Mouse (Mus musculus): Measurements from ENCODE around the gene Gpr152. TPM values are rescaled to one million over a fixed set of nuclear protein-coding genes. Genes with fewer than 3 reads are reported as not detected.

Gene Gpr152
- polyA plus RNA-seq, 1 experiment from 2014 or later: not detected

DNA sequence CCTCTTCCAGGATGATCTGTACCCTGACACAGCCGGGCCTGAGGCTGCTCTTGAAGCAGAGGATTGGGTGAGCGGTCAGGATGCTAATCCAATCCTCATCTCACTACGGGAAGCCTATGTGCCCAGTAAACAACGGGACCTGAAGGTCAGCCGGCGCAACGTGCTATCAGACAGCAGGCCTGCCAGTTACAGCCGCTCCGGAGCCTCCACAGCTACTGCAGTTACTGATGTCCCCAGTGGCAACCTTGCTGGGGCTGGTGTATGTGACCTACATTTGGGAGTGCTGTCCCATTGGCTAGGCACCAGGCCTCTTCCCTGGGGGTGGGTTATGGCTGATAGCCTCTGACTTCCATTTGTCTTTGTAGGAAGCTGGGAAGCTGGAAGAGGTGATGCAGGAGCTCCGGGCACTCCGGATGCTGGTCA, 13.7 kb downstream of the Gpr152 start, which contains the start of gene Ptprcap:
TSS of gene Ptprcap (plus strand) at position 373 of the 423 bp plus-strand sequence.
- Histone ChIP-seq H3K27ac (0 out of 2 replicates have a peak within 1 kb of the TSS, but pooled peaks have one; percentile 6), H3K9me3 (no peaks in the 10 kb centered on the region), H3K36me3 (peaks cover 60% of the 10 kb centered on the region), H3K27me3 (no peaks in the 10 kb centered on the region), H3K4me1 (peaks cover 11% of the 10 kb centered on the region), H3K9ac (peak within 1 kb of the TSS; percentile 19; the same call in 1 of the 2 replicates), H3K4me2 (replicated peaks) (no peak within 1 kb of the TSS), H3K4me3 (no peak within 1 kb of the TSS)
- whole genome bisulfite sequencing: 76% methylated on average over 11 of the region's 11 CpGs
- ATAC-seq (ENCODE audit: insufficient number of reproducible peaks, insufficient read depth, low FRiP score, low TSS enrichment): no peak

DNA sequence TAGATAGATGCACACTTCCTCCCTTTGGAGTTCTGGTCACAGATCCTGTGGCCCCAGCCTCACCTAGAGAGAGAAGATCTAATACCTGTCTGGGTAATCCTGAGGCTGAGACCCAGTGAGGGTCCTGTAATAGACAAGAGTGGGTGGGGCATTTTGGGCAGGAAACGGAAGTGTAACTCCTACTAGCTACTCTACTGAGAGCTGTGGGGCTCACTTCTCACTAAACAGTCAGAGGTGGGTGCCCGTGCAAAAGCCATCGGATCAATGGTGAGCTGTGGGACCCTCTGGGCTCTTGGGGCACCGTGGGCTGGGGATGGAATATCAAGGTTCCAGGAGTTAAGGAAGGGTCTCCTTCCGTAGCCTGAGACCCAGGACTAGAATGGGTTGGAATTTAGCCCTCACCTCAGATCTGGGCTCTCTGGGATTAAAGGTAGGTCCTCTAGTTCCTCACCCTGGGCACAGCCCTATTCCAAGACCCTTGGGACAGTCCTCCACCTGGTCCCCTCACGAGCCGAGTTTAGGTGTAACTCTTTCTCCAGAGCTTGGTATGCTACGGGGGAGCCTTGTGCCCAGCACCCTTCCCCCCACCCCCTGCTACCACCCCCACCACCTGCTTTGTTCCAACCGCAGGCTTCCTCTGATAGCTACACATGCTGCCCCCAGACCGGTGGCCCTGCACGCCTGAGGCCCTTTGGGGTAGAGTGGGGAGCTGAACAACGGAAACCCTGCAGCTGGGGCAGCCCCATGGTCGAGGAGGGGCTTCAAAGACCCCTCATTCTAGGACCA, 15.0 kb downstream of the Gpr152 start:
- no peak overlapping the region for H3K4me3 ChIP-seq
- H3K4me2 ChIP-seq (replicated peaks): no peak overlapping the region
- no peaks in the 10 kb centered on the region for H3K27me3 ChIP-seq
- no peaks in the 10 kb centered on the region for H3K9me3 ChIP-seq
- H3K9ac ChIP-seq: no peak overlapping the region
- WGBS: 77% methylated on average over 13 of the region's 13 CpGs
- H3K36me3 ChIP-seq: peaks cover 74% of the 10 kb centered on the region
- H3K4me1 ChIP-seq: peaks cover 2% of the 10 kb centered on the region; the same call in 1 of the 2 replicates
- ATAC-seq (ENCODE audit: insufficient number of reproducible peaks, insufficient read depth, low FRiP score, low TSS enrichment): no peak
- no peak overlapping the region for H3K27ac ChIP-seq

DNA sequence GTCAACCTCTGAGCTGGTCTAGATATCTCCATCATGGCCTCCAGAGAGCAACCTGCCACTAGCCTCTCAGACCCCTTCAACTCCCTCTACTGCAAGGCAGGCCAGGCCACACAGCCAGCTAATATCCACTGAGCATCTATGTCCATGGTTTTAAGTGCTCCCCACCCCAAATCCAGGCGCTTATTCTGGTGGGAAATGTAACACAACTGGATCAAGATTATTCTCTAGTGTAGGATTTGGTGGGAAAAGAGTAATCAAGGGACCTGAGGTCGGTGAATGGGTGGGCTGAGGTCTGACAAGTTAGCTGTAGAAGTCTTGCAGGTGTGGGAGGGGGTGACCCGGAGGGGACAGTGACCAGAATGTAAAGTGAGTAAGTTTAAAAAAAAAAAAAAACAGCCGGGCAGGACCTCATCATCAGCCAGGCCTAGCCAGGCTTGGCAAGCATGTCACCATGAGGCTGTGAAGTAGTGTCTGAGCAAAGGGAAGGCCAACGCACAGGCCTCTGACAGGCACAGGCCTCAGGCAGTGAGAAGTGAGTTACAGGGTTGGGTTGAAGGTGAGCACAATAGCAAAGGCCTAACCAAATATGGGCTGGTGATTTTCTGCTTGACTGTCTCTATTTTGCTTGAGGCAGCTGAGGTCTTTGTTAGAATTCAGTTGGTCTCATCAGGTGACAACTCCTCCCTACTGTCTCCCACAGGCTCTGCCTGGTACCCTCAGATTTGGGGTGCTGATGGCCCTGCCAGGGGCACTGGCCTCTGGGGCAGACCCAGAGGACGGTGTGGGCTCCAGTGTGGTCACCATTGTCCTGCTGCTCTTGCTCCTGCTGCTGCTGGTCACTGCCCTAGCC, 15.9 kb downstream of the Gpr152 start:
- no peak overlapping the region for H3K4me3 ChIP-seq
- WGBS: 73% methylated on average over 6 of the region's 6 CpGs
- no peaks in the 10 kb centered on the region for H3K9me3 ChIP-seq
- no peak overlapping the region for H3K4me2 ChIP-seq (replicated peaks)
- no peak overlapping the region for H3K9ac ChIP-seq
- H3K27me3 ChIP-seq: no peaks in the 10 kb centered on the region
- no peaks in the 10 kb centered on the region for H3K4me1 ChIP-seq
- H3K36me3 ChIP-seq: peaks cover 72% of the 10 kb centered on the region
- H3K27ac ChIP-seq: no peak overlapping the region
- no peak for ATAC-seq (ENCODE audit: insufficient number of reproducible peaks, insufficient read depth, low FRiP score, low TSS enrichment)

DNA sequence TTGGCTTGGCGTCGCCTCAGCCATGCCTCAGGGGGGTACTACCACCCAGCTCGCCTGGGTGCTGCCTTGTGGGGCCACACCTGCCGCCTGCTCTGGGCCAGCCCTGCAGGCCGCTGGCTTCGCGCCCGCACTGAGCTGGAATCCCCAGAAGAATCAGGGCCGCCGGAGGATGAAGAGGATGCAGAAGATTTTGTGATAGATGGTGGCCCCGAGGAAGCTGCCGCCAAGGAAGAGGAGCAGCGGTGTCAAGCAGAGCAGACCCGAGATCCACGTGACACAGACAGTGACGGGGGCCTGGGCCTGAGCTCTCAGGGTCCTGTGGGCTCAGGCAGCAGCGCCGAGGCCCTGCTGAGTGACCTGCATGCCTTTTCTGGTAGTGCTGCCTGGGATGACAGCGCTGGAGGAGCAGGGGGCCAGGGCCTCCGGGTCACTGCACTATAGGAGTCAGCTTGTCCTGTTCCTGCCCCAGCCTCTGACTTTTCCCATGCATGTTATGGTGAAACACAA, 16.5 kb downstream of the Gpr152 start:
- H3K36me3 ChIP-seq: peaks cover 70% of the 10 kb centered on the region
- H3K4me3 ChIP-seq: no peak overlapping the region
- H3K9me3 ChIP-seq: no peaks in the 10 kb centered on the region
- no peak for ATAC-seq (ENCODE audit: insufficient number of reproducible peaks, insufficient read depth, low FRiP score, low TSS enrichment)
- 71% methylated on average over 20 of the region's 20 CpGs for WGBS
- no peak overlapping the region for H3K4me2 ChIP-seq (replicated peaks)
- no peak overlapping the region for H3K27ac ChIP-seq
- H3K4me1 ChIP-seq: no peaks in the 10 kb centered on the region
- no peak overlapping the region for H3K9ac ChIP-seq
- H3K27me3 ChIP-seq: no peaks in the 10 kb centered on the region

DNA sequence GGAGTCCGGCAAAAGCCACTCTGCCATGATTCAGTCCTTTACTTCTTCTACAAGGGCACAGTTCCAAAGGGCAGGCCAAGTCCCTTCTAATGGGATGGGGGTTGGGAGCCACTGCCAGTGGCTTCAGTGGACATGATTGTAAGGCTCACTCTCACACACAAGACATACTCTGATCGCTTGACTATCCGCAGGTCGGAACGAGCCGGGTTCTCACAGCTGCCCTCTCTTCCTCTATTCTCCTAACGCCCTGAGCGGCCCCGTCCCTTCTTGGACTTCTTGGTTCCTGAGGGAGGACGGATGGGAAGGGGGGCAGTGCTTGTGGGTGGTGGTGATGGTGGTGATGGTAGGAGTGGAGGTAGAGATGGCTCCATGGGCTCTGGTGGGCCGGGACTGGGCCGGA, 17.2 kb downstream of the Gpr152 start:
- Histone ChIP-seq H3K36me3 (peaks cover 67% of the 10 kb centered on the region), H3K4me3 (no peak overlapping the region), H3K4me2 (replicated peaks) (no peak overlapping the region), H3K27ac (no peak overlapping the region), H3K27me3 (no peaks in the 10 kb centered on the region), H3K9ac (no peak overlapping the region), H3K9me3 (no peaks in the 10 kb centered on the region), H3K4me1 (no peaks in the 10 kb centered on the region)
- no peak for ATAC-seq (ENCODE audit: insufficient number of reproducible peaks, insufficient read depth, low FRiP score, low TSS enrichment)
- WGBS: 89% methylated on average over 12 of the region's 12 CpGs

DNA sequence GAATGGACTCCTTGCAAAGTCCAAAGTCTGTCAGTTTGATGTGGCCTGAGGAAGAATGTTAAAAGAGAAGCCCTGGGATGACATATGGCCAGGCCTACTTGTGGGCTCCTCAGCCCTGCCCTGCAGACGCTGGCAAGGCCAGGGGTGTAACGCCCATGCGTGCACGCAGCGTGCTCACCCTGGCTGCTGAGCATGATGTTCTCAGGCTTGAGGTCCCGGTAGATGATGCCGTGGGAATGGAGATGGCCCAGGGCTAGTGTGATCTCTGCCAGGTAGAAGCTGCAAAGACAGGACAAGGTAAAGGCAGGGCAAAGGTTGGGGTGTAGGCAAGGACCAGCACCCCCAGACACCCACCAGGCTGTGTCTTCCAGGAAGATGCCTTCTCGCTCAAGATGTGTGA, 19.5 kb downstream of the Gpr152 start:
- Histone ChIP-seq H3K27me3 (no peaks in the 10 kb centered on the region), H3K4me1 (peaks cover 8% of the 10 kb centered on the region), H3K4me3 (no peak overlapping the region), H3K4me2 (replicated peaks) (no peak overlapping the region), H3K27ac (no peak overlapping the region), H3K9me3 (no peaks in the 10 kb centered on the region), H3K36me3 (peaks cover 56% of the 10 kb centered on the region), H3K9ac (no peak overlapping the region)
- 95% methylated on average over 8 of the region's 8 CpGs for WGBS
- ATAC-seq (ENCODE audit: insufficient number of reproducible peaks, insufficient read depth, low FRiP score, low TSS enrichment): no peak

DNA sequence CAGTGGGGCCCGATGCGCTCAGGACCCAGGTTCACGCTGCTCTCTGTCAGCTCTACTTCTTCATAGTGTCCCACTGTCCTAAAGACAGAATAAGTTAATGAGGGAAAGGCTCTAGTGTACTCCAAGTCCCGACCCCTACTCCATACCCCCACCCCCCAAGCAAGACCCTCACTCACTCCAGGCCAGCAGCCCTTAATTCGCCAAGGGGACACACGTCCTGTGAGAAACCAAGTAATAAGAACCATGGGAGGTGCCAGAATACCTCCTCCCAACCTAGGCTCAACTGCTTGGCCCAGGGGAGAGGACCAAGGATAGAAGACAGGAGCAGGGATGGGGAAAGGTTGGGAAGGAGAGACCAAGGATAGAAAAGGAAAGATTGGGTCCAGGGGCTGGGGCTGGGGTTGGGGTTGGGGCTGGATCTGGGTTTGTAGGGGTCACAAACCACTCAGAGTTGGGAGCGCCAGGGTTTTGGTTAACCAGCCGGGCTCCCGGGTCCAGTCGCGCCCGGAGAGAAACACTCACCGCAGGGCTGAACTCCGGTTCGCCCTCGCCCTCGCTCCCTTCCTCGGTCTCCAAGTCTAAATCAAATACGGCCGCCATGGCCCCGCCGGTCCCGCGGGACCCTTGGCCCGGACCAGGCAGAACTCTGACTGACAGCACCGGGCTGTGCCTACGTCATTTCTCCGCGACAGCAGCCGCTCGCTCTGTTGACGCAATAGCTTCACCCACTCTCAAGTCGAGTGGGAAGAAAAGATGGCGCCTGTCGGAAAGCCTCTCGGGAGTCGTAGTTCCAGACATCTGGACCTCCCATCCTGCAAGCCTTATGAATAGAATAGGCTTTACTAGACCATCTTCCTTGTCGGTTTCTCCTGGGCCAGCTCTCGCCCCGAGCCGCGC, 23.3 kb downstream of the Gpr152 start, which contains the start of gene Rps6kb2:
TSS of gene Rps6kb2 (minus strand) at position 709 of the 897 bp plus-strand sequence.
- H3K27ac ChIP-seq: peak within 1 kb of the TSS; percentile 80
- H3K36me3 ChIP-seq: peaks cover 32% of the 10 kb centered on the region
- peaks cover 8% of the 10 kb centered on the region for H3K4me1 ChIP-seq
- peak within 1 kb of the TSS; percentile 76 for H3K9ac ChIP-seq
- H3K27me3 ChIP-seq: no peaks in the 10 kb centered on the region
- peak within 1 kb of the TSS; percentile 71 for H3K4me3 ChIP-seq
- no peaks in the 10 kb centered on the region for H3K9me3 ChIP-seq
- peak within 1 kb of the TSS; percentile 85 for H3K4me2 ChIP-seq (replicated peaks)
- peak; percentile 64 for ATAC-seq (ENCODE audit: insufficient number of reproducible peaks, insufficient read depth, low FRiP score, low TSS enrichment)
- WGBS: 7% methylated on average over 42 of the region's 42 CpGs

DNA sequence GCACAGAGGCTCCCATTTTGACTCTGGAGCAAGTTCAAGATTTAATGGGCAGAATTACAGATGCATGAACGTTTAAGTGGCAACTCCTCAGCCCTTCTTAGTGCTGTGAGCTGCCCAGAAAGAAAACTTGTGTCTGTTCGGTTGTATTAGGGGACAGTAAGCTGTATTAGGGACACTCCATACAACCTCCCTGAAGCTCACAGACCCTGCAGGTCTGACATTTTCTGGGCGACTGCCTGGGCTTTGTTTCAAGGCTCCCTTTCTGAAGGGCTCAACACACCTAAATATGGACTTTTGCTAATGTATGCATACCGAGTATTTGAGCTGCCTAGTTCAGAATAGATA, 23.9 kb downstream of the Gpr152 start:
- Histone ChIP-seq H3K27ac (peak overlapping the region; percentile 80), H3K9me3 (no peaks in the 10 kb centered on the region), H3K36me3 (peaks cover 26% of the 10 kb centered on the region), H3K4me2 (replicated peaks) (peak overlapping the region; percentile 85), H3K27me3 (no peaks in the 10 kb centered on the region), H3K4me3 (peak overlapping the region; percentile 71), H3K4me1 (peaks cover 8% of the 10 kb centered on the region), H3K9ac (peak overlapping the region; percentile 76)
- no peak for ATAC-seq (ENCODE audit: insufficient number of reproducible peaks, insufficient read depth, low FRiP score, low TSS enrichment)
- 42% methylated on average over 4 of the region's 4 CpGs for WGBS

DNA sequence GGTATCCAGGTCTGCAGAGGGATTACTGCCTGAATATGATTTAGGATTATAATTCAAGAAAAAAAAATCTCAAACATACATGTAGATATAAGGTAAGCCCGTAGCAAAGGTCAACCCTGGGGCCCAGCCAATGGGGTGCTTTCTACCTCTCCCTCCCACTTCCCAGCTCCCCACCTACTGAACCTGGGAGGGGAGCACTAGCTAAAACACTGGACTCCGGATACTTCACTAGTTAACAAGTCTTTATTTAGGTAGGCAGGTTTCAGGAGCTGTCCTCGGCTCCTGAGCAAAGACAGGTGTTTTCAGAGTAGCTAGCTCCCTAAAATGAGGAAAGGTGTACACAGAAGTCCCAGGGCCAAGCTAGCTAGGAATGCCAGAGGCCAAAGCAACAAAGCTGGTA, 24.5 kb downstream of the Gpr152 start:
- no peak for ATAC-seq (ENCODE audit: insufficient number of reproducible peaks, insufficient read depth, low FRiP score, low TSS enrichment)
- Histone ChIP-seq H3K9ac (no peak overlapping the region), H3K9me3 (no peaks in the 10 kb centered on the region), H3K27ac (no peak overlapping the region), H3K27me3 (no peaks in the 10 kb centered on the region), H3K4me1 (peaks cover 8% of the 10 kb centered on the region), H3K4me3 (no peak overlapping the region), H3K36me3 (peaks cover 20% of the 10 kb centered on the region), H3K4me2 (replicated peaks) (no peak overlapping the region)
- 79% methylated on average over 3 of the region's 3 CpGs for WGBS

DNA sequence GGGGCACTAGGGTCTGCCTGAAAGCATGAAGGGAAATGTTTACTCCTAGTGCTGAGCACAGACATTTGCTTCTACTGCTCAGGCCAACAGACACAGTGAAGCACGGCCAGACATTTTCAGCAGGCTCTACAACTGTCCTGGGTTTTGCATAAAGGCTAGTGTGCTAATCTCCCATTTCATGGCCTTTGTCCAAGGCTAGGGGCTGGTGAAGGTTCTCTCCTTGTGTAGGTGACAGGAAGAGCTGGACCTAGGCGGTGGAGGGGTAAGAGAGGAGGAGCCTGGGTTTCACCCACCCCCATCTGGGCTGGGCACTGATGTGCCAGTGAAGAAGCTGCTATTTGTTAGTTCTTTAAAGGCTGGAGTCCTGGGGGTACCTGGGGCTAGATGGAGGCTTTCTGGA, 25.1 kb downstream of the Gpr152 start:
- WGBS: 70% methylated on average over 2 of the region's 2 CpGs
- Histone ChIP-seq H3K27ac (no peak overlapping the region), H3K36me3 (peaks cover 14% of the 10 kb centered on the region), H3K4me2 (replicated peaks) (no peak overlapping the region), H3K9ac (no peak overlapping the region), H3K27me3 (no peaks in the 10 kb centered on the region), H3K4me1 (peaks cover 9% of the 10 kb centered on the region), H3K4me3 (no peak overlapping the region), H3K9me3 (no peaks in the 10 kb centered on the region)
- ATAC-seq (ENCODE audit: insufficient number of reproducible peaks, insufficient read depth, low FRiP score, low TSS enrichment): no peak

All from embryonic facial prominence, embryonic 12.5 days (tissue).